Mouse (Mus musculus) urinary bladder, postnatal 4 days (tissue): ENCODE measurements at regions not wholly inside any gene's neighbourhood (a gene's known extent, or its start where the extent isn't known, plus 50 kb on each side); places are given as distances from the start of the nearest gene placed in this dataset.
"Not testable (repeated sequence)": the region's sequence is repeated elsewhere in the genome, so short reads cannot be mapped to it uniquely, and the experiment has no call there.

Experiments
- DNase-seq, 2 experiments: peaks; one replicate each; pipeline ENCODE4 v3.0.0; 2021 to 2022; ENCODE audit warnings: low spot score in 2 of 2

GRCm38 (mm10) chr4:3080385-3081125 lies 86.6 kb upstream of the Vmn1r2 start:
- DNase-seq, result peak; percentile 17 to 63

- peak in 1 of 2 experiments; percentile 58 for DNase-seq
Measured at GRCm38 (mm10) chr4:3081148-3081952, 85.8 kb upstream of the Vmn1r2 start.

GRCm38 (mm10) chr4:3081953-3082950 lies 84.9 kb upstream of the Vmn1r2 start:
- DNase-seq, result peak; percentile 14 to 61

- peak; percentile 19 to 80 for DNase-seq
Measured at GRCm38 (mm10) chr4:3083161-3084020, 83.7 kb upstream of the Vmn1r2 start.

GRCm38 (mm10) chr4:3084021-3084545 lies 83.0 kb upstream of the Vmn1r2 start:
- DNase-seq, result peak in 1 of 2 experiments; percentile 61

GRCm38 (mm10) chr4:3085456-3086448 lies 81.4 kb upstream of the Vmn1r2 start:
- peak; percentile 16 to 59 for DNase-seq

- DNase-seq, result not testable (repeated sequence)
Measured at GRCm38 (mm10) chr4:3087616-3088015, 79.5 kb upstream of the Vmn1r2 start.

- DNase-seq, result no peak
Measured at GRCm38 (mm10) chr4:3089567-3090377, 77.3 kb upstream of the Vmn1r2 start.

- no peak for DNase-seq
Measured at GRCm38 (mm10) chr4:3090378-3090735, 76.8 kb upstream of the Vmn1r2 start.

- DNase-seq, result no peak
Measured at GRCm38 (mm10) chr4:3090742-3091141, 76.4 kb upstream of the Vmn1r2 start.
